Mouse (Mus musculus): ENCODE measurements at regions not wholly inside any gene's neighbourhood (a gene's known extent, or its start where the extent isn't known, plus 50 kb on each side); places are given as distances from the start of the nearest gene placed in this dataset.
"Not testable (repeated sequence)": the region's sequence is repeated elsewhere in the genome, so short reads cannot be mapped to it uniquely, and the experiment has no call there.

- DNase-seq (ENCODE audit: low spot score) = no peak
These were observed 152.1 kb downstream of the Katnal1 start for GRCm38 (mm10) chr5:148776796-148777659.

DNA sequence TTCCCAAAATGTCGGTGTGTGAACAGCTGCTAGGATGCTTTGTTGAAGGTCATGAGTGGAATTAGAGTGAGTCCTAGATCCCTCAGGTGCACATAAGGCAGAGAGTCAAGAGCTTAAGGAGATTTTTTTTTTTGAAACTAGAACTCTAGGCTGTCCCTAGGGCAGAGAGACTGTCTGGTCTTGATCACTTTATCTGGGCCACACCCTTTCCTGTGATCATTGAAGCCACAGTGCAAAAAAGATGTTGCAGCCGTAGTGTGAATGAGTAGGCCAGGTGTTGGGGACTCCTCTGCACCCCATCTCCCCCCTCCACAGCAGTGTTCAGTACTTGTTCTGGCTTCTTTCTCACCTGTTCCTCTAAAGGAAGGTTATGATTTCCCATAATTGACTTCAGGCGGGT is 153.9 kb downstream of the Katnal1 start:
- DNase-seq (ENCODE audit: low spot score) = no peak

GRCm38 (mm10) chr5:148774446-148774845 is 154.7 kb downstream of the Katnal1 start:
- no peak for DNase-seq (ENCODE audit: low spot score)

DNA sequence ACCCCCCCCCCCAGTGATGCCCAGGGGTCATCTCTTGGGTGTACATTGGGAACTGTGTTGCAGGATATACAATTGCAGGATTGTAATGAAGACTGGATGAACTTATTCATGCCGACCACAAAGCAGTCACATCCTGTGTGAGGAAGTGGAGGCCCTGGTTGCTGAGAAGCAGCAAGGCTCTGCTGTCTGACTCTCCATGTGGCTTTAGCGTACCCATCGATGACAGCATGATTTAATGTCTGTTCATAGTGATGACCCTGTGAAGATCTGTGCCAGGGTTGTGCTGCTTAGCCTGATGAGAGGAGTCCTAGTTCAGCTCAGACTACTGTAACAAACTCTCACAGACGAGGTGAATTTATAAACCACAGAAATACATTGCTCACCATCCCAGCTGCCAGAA is 159.7 kb downstream of the Katnal1 start:
- DNase-seq (ENCODE audit: low spot score) = no peak

- peak; percentile 33 for DNase-seq (ENCODE audit: low spot score)
These were observed 160.8 kb downstream of the Katnal1 start for GRCm38 (mm10) chr5:148768346-148768745.

DNA sequence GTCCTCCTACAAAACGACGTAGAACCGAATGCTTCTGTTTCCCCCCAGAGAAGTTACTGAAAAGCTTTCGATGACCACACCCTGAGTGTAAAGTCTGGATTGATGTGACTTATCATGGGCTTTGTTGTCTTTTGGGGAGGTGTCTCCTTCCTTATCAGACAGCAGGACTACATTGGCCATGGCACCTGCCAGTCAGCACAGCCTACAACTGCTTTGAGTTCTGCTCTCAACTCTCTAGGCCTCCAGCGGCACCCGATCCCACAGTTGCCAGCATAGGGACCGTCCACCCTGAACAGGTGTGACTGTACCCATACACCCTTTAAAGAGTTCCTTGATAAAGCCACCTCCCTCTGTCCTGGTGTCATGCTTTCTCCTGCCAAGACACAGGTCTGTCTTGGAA is 163.1 kb downstream of the Katnal1 start:
- no peak for DNase-seq (ENCODE audit: low spot score)

GRCm38 (mm10) chr5:148760108-148760507 is 169.0 kb downstream of the Katnal1 start:
- peak; percentile 28 for DNase-seq (ENCODE audit: low spot score)

GRCm38 (mm10) chr5:148758786-148759185 is 170.3 kb downstream of the Katnal1 start:
- DNase-seq (ENCODE audit: low spot score) = no peak

DNA sequence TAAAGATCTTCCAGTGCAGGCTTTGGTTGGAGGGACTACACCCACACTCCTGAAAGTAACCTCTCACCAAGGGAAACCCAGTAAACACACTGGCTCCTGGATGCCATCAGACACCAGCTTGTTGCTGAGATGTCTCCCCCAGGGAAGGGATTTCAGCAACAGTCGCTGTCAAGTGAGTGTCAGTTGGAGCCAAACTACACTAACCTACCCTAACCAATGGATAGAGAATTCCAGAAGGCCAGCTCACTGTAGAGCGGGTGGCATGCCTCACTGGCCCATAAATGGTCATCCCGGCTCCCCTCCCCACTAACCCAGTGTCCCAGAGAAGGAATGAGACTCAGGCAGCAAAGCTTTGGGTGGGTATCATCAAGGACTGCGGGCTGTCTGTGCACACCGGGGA is 171.4 kb downstream of the Katnal1 start:
- no peak for DNase-seq (ENCODE audit: low spot score)

DNA sequence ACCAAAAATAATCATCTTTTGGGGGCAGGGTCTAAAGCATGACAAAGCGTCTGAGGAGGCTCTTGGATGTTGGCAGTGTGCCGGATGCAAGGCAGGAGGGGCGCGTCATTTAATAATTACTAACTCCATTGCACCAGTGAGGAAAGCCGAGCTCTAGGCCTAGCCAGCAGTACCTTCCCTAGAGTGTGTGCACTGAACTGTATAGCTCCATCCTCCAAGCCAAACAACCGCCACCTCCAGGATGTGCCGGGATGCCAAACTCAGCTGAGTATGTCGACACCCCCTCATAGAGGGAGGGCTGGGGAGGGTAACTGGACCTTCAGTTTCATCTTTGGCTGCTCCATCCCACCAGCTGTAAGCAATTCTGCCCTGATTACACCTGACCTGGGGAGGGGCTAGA is 171.9 kb downstream of the Katnal1 start:
- DNase-seq (ENCODE audit: low spot score) = no peak

DNA sequence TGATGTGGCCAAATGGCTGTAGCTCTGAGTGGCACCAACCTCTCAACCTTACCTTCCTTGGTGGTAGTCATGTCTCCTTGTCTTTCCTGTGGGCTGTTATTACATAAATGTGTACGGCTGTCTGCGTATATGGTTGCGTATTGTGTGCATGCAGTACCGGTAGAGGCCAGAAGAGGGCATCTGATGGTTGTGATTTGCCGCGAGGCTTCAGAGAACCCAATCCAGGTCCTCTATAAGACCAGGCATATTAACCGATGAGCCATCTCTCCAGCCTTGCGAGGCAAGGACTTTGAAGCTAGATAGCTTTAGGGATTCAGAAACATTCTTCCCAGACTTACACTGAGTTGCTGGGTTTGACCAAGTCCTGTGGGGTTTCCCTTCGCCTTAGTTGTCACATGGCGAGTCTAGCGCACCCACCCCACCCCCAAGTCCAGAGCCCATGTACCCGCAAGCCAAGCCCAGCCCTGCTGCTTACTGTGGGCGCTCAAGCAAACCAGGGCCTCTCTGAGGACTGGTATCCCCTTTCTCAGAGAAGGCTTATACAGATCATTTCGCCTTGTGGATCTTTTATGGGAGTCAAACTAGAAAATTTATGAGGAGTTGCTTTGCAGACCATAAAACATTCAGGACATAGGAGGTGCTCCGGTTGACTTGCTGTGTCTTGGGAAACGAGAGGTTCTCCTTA is 172.7 kb downstream of the Katnal1 start:
- DNase-seq (ENCODE audit: low spot score) = no peak

DNA sequence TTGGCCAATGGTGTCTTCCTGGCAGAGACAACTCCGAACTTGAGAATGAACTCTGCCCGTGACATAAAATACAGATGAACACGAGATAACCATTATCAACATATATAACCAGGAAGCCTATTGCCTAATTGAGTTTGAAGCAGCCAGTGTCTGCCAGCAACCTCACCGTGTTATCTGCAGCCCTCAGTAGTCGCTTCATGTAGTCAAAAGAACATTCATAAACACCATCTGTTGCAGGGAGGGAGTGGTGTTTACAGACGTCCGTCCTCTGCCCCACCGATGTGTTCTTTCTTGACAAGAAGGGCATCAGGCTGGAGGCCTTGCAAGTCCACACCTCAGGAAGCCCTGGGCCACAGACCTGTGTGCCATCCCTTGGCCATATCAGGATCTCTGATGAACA is 173.3 kb downstream of the Katnal1 start:
- peak; percentile 36 for DNase-seq (ENCODE audit: low spot score)

GRCm38 (mm10) chr5:148754896-148755295 is 174.2 kb downstream of the Katnal1 start:
- peak; percentile 66 for DNase-seq (ENCODE audit: low spot score)

- no peak for DNase-seq (ENCODE audit: low spot score)
These were observed 174.8 kb downstream of the Katnal1 start for GRCm38 (mm10) chr5:148754363-148754762.

DNA sequence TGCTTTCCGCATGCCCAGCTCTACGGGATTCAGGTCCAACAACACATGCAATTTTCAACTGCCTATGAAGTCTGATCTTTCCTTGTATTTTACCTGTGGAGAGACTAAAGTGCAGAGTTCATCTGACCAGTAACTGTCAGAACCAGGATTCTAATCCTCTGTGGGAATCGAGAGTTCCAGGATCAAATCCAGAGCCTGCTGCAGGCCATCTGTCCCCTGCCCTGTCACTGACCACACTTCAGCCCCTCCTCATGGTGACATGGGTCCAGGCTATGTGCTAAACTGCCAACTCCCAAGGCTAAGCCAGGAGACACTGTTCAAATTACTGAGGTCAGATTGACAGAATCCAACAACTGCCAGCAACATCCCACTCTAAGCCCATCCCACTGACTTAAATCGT is 175.7 kb downstream of the Katnal1 start:
- DNase-seq (ENCODE audit: low spot score) = no peak

GRCm38 (mm10) chr5:148751980-148752379 is 177.1 kb downstream of the Katnal1 start:
- DNase-seq (ENCODE audit: low spot score) = no peak

GRCm38 (mm10) chr5:148750002-148750734 is 179.0 kb downstream of the Katnal1 start:
- no peak for DNase-seq (ENCODE audit: low spot score)

DNA sequence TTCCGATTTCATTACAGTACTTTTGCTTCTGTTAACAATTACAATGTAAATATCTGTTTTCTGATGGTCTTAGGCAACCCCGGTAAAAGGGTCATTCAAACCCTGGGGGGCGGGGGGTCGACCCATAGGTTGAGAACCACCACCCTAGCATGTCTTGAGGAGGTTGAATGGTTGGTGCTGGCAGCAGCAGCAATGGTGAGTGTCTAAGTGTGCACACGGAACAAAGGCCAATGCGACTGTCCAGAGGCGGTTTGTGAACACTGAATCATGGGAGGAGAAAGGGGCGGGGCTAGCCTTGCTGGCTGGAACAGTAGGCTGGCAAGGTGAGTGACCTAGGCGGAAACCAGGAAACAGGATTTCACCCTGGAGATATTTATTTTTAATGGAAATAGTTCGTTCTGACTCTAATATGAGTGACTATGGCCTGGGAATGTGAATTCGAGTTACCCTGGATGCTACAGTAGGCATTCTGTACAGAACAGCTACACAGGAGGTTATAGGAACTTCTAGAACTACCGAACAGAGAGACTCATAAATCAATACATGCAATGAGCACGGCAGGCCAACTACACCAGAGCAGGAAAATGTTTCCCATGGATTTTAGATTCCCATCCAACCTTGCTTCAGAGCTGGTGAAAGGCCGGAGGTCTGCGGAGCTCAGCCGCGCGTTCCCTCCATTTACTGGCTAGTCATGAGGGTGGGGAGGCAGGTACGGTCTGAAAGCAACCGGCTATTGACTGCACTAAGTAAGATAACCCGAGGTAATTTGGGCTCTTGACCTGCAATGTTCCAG is 181.0 kb downstream of the Katnal1 start:
- no peak for DNase-seq (ENCODE audit: low spot score)

GRCm38 (mm10) chr5:148747549-148747948 is 181.6 kb downstream of the Katnal1 start:
- DNase-seq (ENCODE audit: low spot score) = no peak

DNA sequence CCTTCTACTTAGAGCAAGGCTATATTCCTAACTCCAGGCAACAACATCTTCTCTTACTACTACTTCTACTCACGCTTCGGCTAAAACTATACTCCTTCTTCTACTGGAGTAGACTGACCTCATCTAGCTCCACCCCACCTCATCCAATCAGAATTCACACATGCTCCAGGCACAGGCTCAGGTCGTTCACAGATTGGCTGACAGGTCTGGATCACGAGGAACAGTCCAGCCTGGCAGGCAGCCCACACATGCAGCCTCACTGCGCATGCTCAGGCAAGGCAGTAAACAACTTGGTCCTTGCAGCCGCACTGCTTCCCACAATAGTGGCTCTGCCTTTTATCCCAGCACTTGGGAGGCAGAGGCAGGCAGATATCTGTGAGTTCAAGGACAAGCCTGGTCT is 182.4 kb downstream of the Katnal1 start:
- DNase-seq (ENCODE audit: low spot score) = not testable (repeated sequence)

- DNase-seq (ENCODE audit: low spot score) = no peak
These were observed 184.3 kb downstream of the Katnal1 start for GRCm38 (mm10) chr5:148744676-148745391.

Measured in MN1 (cell line).